Mouse (Mus musculus) olfactory bulb, adult 2 months (tissue): Measurements from ENCODE around the gene Hpd. TPM values are rescaled to one million over a fixed set of nuclear protein-coding genes. Genes with fewer than 3 reads are reported as not detected.
A peak's percentile ranks its signal among the peaks of the same experiment; 100 is the strongest.

ENCODE experiments used
- H3K27ac ChIP-seq: fragments of 200-500 bp; 2 replicates; pipeline ENCODE4 v1.5.1; 2012; ENCODE audit warnings: low read depth, low read length; ENCODE audit not compliant: insufficient read depth
- H3K4me1 ChIP-seq: fragments of 200-500 bp; 2 replicates; pipeline ENCODE4 v1.6.1; 2012; ENCODE audit warnings: low read length; ENCODE audit not compliant: control insufficient read depth, insufficient read depth
- H3K4me3 ChIP-seq: fragments of 200-500 bp; 2 replicates; pipeline ENCODE4 v1.5.1; 2012; ENCODE audit warnings: mild to moderate bottlenecking, low read depth, low read length, moderate library complexity; ENCODE audit not compliant: insufficient read depth
- CTCF ChIP-seq: fragments of 200-500 bp; IDR thresholded peaks from 2 replicates; pipeline ENCODE4 v1.5.1; 2012; ENCODE audit warnings: low read depth, mild to moderate bottlenecking, low read length, moderate library complexity; ENCODE audit not compliant: insufficient read depth
- POLR2A ChIP-seq: fragments of 200-500 bp; IDR thresholded peaks from 2 replicates; pipeline ENCODE4 v1.6.1; 2012; ENCODE audit warnings: mild to moderate bottlenecking, low read depth, low read length, moderate library complexity; ENCODE audit not compliant: insufficient read depth
- WGBS: fragments of 180-500 bp; shearing (Covaris S2); methylation state at CpG from one replicate; pipeline ENCODE4 v1.1.7; 2018; 5-methylcytosine and 5-hydroxymethylcytosine counted together
- polyA plus RNA-seq: library from polyadenylated mRNA; stranded (reverse); fragments of >200 nt; gene quantifications from 2 replicates; pipeline ENCODE4 v1.2.4, GENCODE M21; 2012; ENCODE audit warnings: low replicate concordance; ENCODE audit not compliant: missing spikeins, insufficient read depth, insufficient read length

Gene Hpd
- polyA plus RNA-seq, 1 experiment, result not detected

GRCm38 (mm10) chr5:123138953-123139721 lies 43.4 kb downstream of the Hpd start:
- TF ChIP-seq POLR2A (peak; percentile 63; the same call in 1 of the 2 replicates), CTCF (no peak)

GRCm38 (mm10) chr5:123138230-123138911 lies 44.2 kb downstream of the Hpd start:
- Histone ChIP-seq H3K27ac (peak overlapping the region; percentile 100), H3K4me1 (peaks cover 51% of the 10 kb centered on the region), H3K4me3 (peak overlapping the region; percentile 61)
- WGBS, result 1% methylated on average over 40 of the region's 40 CpGs
- TF ChIP-seq CTCF, result no peak
- TF ChIP-seq POLR2A, result 0 out of 2 replicates have a peak, but pooled peaks have one; percentile 20

More at GRCm38 (mm10) chr5:123138953-123139721, 43.4 kb downstream of the Hpd start:
- Histone ChIP-seq H3K4me1 (peaks cover 48% of the 10 kb centered on the region), H3K4me3 (peak overlapping the region; percentile 61), H3K27ac (peak overlapping the region; percentile 100)
- WGBS, result 0% methylated on average over 39 of the region's 39 CpGs

GRCm38 (mm10) chr5:123137910-123138229 lies 44.7 kb downstream of the Hpd start:
- TF ChIP-seq POLR2A (no peak), CTCF (no peak)
- 4% methylated on average over 6 of the region's 6 CpGs for WGBS
- H3K4me1 ChIP-seq, result peaks cover 54% of the 10 kb centered on the region
- H3K4me3 ChIP-seq, result peak overlapping the region; percentile 61
- H3K27ac ChIP-seq, result peak overlapping the region; percentile 84

GRCm38 (mm10) chr5:123137044-123137909 lies 45.2 kb downstream of the Hpd start:
- TF ChIP-seq CTCF (no peak), POLR2A (no peak)
- Histone ChIP-seq H3K4me1 (peaks cover 60% of the 10 kb centered on the region), H3K4me3 (peak overlapping the region; percentile 61), H3K27ac (peak overlapping the region; percentile 84)
- WGBS, result 2% methylated on average over 20 of the region's 20 CpGs

- Histone ChIP-seq H3K4me1 (peaks cover 67% of the 10 kb centered on the region), H3K4me3 (peak overlapping the region; percentile 61), H3K27ac (peak overlapping the region; percentile 84)
- 2% methylated on average over 13 of the region's 13 CpGs for WGBS
- TF ChIP-seq CTCF, result no peak
- TF ChIP-seq POLR2A, result no peak
Measured at GRCm38 (mm10) chr5:123136361-123137043, 46.0 kb downstream of the Hpd start.

- WGBS, result 4% methylated on average over 30 of the region's 30 CpGs
- Histone ChIP-seq H3K27ac (peak overlapping the region; percentile 84), H3K4me1 (peaks cover 74% of the 10 kb centered on the region), H3K4me3 (peak overlapping the region; percentile 61)
- TF ChIP-seq CTCF (no peak), POLR2A (no peak)
Measured at GRCm38 (mm10) chr5:123135471-123136360, 46.8 kb downstream of the Hpd start.

GRCm38 (mm10) chr5:123134875-123135382 lies 47.6 kb downstream of the Hpd start:
- Histone ChIP-seq H3K4me3 (peak overlapping the region; percentile 61), H3K4me1 (peaks cover 75% of the 10 kb centered on the region), H3K27ac (peak overlapping the region; percentile 84)
- TF ChIP-seq CTCF, result no peak
- no peak for TF ChIP-seq POLR2A
- WGBS, result 22% methylated on average over 8 of the region's 8 CpGs
